Mouse (Mus musculus) myocyte (in vitro differentiated cells): ENCODE measurements around the gene Arhgap8. TPM values are rescaled to one million over a fixed set of nuclear protein-coding genes. Genes with fewer than 3 reads are reported as not detected.

Experiments
- H3K27me3 ChIP-seq: one replicate; pipeline ENCODE4 v1.6.1; 2011; ENCODE audit not compliant: control insufficient read depth, insufficient read depth, insufficient read length
- H3K36me3 ChIP-seq: one replicate; pipeline ENCODE4 v1.6.1; 2011; ENCODE audit not compliant: control insufficient read depth, insufficient read depth
- H3K4me2 ChIP-seq: one replicate; pipeline ENCODE4 v1.6.1; 2011; ENCODE audit warnings: low read depth, control low read depth
- H3K4me3 ChIP-seq: one replicate; pipeline ENCODE4 v1.5.1; 2011; ENCODE audit warnings: mild to moderate bottlenecking, control low read depth, moderate library complexity
- H3K79me2 ChIP-seq: one replicate; pipeline ENCODE4 v1.6.1; 2011; ENCODE audit not compliant: control insufficient read depth, insufficient read depth
- H3ac ChIP-seq: one replicate; pipeline ENCODE4 v1.6.1; 2011; ENCODE audit not compliant: control insufficient read depth, insufficient read length
- CEBPB ChIP-seq: IDR thresholded peaks from 2 replicates; pipeline ENCODE4 v1.6.1; 2011; ENCODE audit warnings: mild to moderate bottlenecking, moderate library complexity; ENCODE audit not compliant: poor library complexity, insufficient read depth, severe bottlenecking
- E2F4 ChIP-seq: IDR thresholded peaks from one replicate; pipeline ENCODE4 v1.6.1; 2011; ENCODE audit warnings: mild to moderate bottlenecking, control low read depth, moderate library complexity; ENCODE audit not compliant: insufficient read depth
- MAX ChIP-seq: IDR thresholded peaks from one replicate; pipeline ENCODE4 v1.6.1; 2011; ENCODE audit warnings: low read depth, mild to moderate bottlenecking, control low read depth
- MYOD1 ChIP-seq, 3 experiments: IDR thresholded peaks; one replicate each; pipeline ENCODE4 v1.6.1; 2011; ENCODE audit warnings: control low read depth in 2 of 3, low read depth in 2 of 3, mild to moderate bottlenecking in 2 of 3, moderate library complexity in 1 of 3; ENCODE audit not compliant: insufficient read length in 2 of 3, control insufficient read depth in 1 of 3
- MYOG ChIP-seq, 3 experiments: IDR thresholded peaks; one replicate each; pipeline ENCODE4 v1.6.1; 2011; ENCODE audit warnings: control low read depth in 2 of 3, low read depth in 2 of 3, mild to moderate bottlenecking in 2 of 3; ENCODE audit not compliant: insufficient read length in 2 of 3, control insufficient read depth in 1 of 3, insufficient read depth in 1 of 3
- POLR2A ChIP-seq: IDR thresholded peaks from one replicate; pipeline ENCODE4 v1.6.1; 2011; ENCODE audit warnings: low read depth, mild to moderate bottlenecking, control low read depth, moderate library complexity; ENCODE audit not compliant: insufficient read length
- POLR2AphosphoS2 ChIP-seq: IDR thresholded peaks from one replicate; pipeline ENCODE4 v1.6.1; 2011; ENCODE audit warnings: low read depth, control low read depth; ENCODE audit not compliant: insufficient read length
- REST ChIP-seq: IDR thresholded peaks from one replicate; pipeline ENCODE4 v1.6.1; 2011; ENCODE audit warnings: mild to moderate bottlenecking, control low read depth, moderate library complexity; ENCODE audit not compliant: insufficient read depth, insufficient read length
- SRF ChIP-seq: IDR thresholded peaks from one replicate; pipeline ENCODE4 v1.6.1; 2011; ENCODE audit warnings: low read depth; ENCODE audit not compliant: control insufficient read depth, insufficient read length
- TCF12 ChIP-seq: IDR thresholded peaks from one replicate; pipeline ENCODE4 v1.6.1; 2011; ENCODE audit warnings: mild to moderate bottlenecking, control low read depth; ENCODE audit not compliant: poor library complexity, insufficient read depth, severe bottlenecking
- TCF3 ChIP-seq: IDR thresholded peaks from one replicate; pipeline ENCODE4 v1.6.1; 2011; ENCODE audit warnings: low read depth, control low read depth; ENCODE audit not compliant: insufficient read length
- USF1 ChIP-seq: IDR thresholded peaks from one replicate; pipeline ENCODE4 v1.6.1; 2011; ENCODE audit warnings: low read depth, mild to moderate bottlenecking, control low read depth, moderate library complexity
- polyA plus RNA-seq: library from polyadenylated mRNA; unstranded; fragments of >200 nt; fragmentation: generic; extraction: Trizol; gene quantifications from one replicate; pipeline ENCODE4 v1.2.1, GENCODE M21; 2012; ENCODE audit warnings: missing spikeins

Gene Arhgap8
- polyA plus RNA-seq, 1 experiment = not detected

DNA sequence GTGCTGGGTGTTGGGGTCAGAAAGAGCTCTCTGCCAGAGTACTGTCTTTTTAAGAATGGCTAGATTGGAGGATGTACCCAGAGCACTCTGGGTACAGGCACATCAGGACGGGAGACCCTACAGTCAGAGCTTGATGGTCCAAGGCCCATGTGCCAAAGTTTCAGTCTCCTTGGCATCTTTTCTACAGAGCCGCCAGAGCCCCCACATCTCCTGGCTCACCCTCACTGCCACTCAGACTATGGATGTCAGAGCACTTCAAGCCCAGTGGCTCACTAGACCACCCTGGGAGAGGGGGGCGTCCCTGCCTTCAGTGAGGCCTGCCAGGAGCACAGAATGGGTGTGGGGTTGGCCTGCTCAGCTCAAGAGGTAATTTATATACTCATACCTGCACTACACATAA lies 97.7 kb downstream of the Arhgap8 start:
- Histone ChIP-seq H3K4me3 (no peak overlapping the region), H3K4me2 (no peak overlapping the region), H3ac (no peak overlapping the region), H3K36me3 (no peaks in the 10 kb centered on the region), H3K79me2 (no peaks in the 10 kb centered on the region), H3K27me3 (peaks cover 18% of the 10 kb centered on the region)
- TF ChIP-seq TCF12 = no peak
- no peak for TF ChIP-seq MYOD1 (IDR thresholded peaks at IDR 0.05; ENCODE audit: control insufficient read depth in 1 of 3, insufficient read length in 2 of 3, low read depth in 2 of 3)
- TF ChIP-seq POLR2A = no peak
- no peak for TF ChIP-seq MAX
- TF ChIP-seq REST = no peak
- TF ChIP-seq MYOG (IDR thresholded peaks at IDR 0.05; ENCODE audit: control insufficient read depth in 1 of 3, insufficient read depth in 1 of 3, insufficient read length in 2 of 3, low read depth in 2 of 3) = no peak
- TF ChIP-seq SRF = no peak
- TF ChIP-seq CEBPB = no peak
- TF ChIP-seq TCF3 = no peak
- TF ChIP-seq USF1 = no peak
- TF ChIP-seq E2F4 = no peak
- TF ChIP-seq POLR2AphosphoS2 = no peak

DNA sequence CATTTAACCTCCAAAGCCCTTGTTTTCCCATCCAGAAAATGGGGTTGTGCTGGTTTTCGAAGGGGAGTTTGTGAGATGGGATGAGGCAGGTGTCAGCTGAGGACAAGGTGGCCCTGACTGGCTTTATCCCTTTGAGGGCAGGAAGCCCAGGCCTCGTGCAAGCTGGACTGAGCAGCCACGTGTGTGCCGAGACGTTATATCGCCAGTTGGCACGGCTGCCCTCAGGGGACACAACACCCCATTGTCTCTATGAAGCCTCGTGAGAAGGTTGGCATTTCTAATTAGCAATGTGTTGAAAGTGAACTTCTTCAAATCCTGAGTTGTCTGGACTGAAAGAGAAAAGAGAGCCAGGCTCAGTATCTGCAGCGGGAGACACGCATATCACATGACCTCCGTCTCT lies 98.4 kb downstream of the Arhgap8 start:
- Histone ChIP-seq H3K4me3 (no peak overlapping the region), H3K36me3 (no peaks in the 10 kb centered on the region), H3ac (no peak overlapping the region), H3K27me3 (peaks cover 14% of the 10 kb centered on the region), H3K79me2 (no peaks in the 10 kb centered on the region), H3K4me2 (no peak overlapping the region)
- TF ChIP-seq REST = no peak
- no peak for TF ChIP-seq TCF12
- TF ChIP-seq MAX = no peak
- no peak for TF ChIP-seq USF1
- TF ChIP-seq E2F4 = no peak
- TF ChIP-seq POLR2A = no peak
- no peak for TF ChIP-seq SRF
- TF ChIP-seq POLR2AphosphoS2 = no peak

DNA sequence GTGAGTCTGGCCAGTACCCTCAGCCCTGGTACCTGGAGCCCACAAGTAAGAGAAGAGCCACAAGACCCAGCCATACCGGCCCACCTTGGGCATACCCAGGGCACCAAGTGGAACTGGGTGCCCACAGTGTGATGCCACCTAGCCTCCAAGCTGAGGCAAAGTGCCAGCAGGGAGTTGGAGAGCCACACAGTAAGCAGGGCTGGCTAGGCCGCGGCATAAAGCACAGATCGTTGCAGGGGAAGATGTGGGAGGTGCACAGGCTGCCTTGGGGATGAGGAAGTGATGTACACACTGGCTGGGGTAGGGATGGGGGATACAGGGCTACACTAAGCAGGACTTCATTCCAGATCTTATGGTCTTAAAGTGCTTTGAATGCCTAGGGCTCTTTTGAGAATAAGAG lies 101.0 kb downstream of the Arhgap8 start:
- no peak overlapping the region for H3ac ChIP-seq
- peaks cover 12% of the 10 kb centered on the region for H3K27me3 ChIP-seq
- H3K79me2 ChIP-seq = no peaks in the 10 kb centered on the region
- H3K4me2 ChIP-seq = no peak overlapping the region
- TF ChIP-seq USF1 = no peak
- no peak for TF ChIP-seq MYOG (IDR thresholded peaks at IDR 0.05; ENCODE audit: control insufficient read depth in 1 of 3, insufficient read depth in 1 of 3, insufficient read length in 2 of 3, low read depth in 2 of 3)
- TF ChIP-seq TCF12 = no peak
- TF ChIP-seq SRF = no peak
- no peak for TF ChIP-seq MYOD1 (IDR thresholded peaks at IDR 0.05; ENCODE audit: control insufficient read depth in 1 of 3, insufficient read length in 2 of 3, low read depth in 2 of 3)
- TF ChIP-seq MAX = no peak
- no peak for TF ChIP-seq REST
- no peak for TF ChIP-seq E2F4
- TF ChIP-seq POLR2AphosphoS2 = no peak
- TF ChIP-seq TCF3 = no peak
- TF ChIP-seq POLR2A = no peak
- no peak for TF ChIP-seq CEBPB
- H3K36me3 ChIP-seq = no peaks in the 10 kb centered on the region
- H3K4me3 ChIP-seq = no peak overlapping the region

Other genes starting within 250 kb of the Arhgap8 start
- 0.02 TPM for gene Rtl6, start 162.2 kb upstream of the Arhgap8 start, polyA plus RNA-seq
- gene Prr5, start 50.4 kb upstream of the Arhgap8 start, polyA plus RNA-seq = 8.1 TPM
- gene Phf21b, start 136.0 kb downstream of the Arhgap8 start, polyA plus RNA-seq = 0.18 TPM
- 0.10 TPM for gene Gm29666, start 200.0 kb downstream of the Arhgap8 start, polyA plus RNA-seq
- gene Nup50, start 203.4 kb downstream of the Arhgap8 start, polyA plus RNA-seq = 31.0 TPM